Mouse (Mus musculus): Measurements from ENCODE around the gene Gabpb1. TPM values are rescaled to one million over a fixed set of nuclear protein-coding genes. Genes with fewer than 3 reads are reported as not detected.
"Not testable (repeated sequence)": the region's sequence is repeated elsewhere in the genome, so short reads cannot be mapped to it uniquely, and the experiment has no call there.

Gene Gabpb1
- total RNA-seq, 2 experiments from 2014 or later: 15.4 to 19.6 TPM

DNA sequence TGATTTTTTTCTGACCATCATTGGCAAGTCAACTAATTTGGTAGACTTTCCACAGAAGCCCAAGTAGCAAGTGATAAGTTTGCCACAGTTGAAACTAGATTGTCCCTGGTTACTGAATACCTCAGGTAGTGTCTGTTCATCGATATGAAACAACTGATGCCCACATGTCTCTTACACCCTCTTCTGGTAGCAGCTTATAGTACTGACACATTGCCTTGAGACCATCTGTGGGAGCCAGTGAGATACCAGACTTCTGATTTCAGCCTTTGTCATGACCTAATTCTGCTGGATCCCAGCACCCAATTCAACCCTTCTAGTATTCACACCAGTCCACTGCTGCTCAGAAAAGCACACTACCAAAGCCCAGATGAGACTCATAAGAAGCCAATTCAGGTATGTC lies 31.4 kb downstream of the Gabpb1 start:
- no peak for DNase-seq (ENCODE audit: low spot score in 2 of 2)

DNA sequence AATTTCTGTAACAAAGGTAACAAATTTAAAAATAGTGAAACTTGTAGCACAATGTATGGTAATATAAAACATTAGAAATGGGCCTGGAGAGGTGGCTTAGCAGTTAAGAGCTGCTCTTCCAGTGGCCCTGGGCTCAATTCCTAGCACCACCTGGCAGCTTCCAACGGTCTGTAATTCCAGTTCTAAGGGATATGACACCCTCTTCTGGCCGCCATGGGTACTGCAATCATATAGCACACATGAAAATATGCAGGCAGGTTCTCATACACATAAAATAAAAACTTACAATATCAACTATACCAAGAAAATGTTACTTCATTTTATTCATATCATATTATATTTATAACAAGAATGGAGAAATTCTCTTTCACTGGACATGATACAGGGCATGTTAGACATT lies 35.8 kb downstream of the Gabpb1 start:
- DNase-seq (ENCODE audit: low spot score in 2 of 2): no peak

DNA sequence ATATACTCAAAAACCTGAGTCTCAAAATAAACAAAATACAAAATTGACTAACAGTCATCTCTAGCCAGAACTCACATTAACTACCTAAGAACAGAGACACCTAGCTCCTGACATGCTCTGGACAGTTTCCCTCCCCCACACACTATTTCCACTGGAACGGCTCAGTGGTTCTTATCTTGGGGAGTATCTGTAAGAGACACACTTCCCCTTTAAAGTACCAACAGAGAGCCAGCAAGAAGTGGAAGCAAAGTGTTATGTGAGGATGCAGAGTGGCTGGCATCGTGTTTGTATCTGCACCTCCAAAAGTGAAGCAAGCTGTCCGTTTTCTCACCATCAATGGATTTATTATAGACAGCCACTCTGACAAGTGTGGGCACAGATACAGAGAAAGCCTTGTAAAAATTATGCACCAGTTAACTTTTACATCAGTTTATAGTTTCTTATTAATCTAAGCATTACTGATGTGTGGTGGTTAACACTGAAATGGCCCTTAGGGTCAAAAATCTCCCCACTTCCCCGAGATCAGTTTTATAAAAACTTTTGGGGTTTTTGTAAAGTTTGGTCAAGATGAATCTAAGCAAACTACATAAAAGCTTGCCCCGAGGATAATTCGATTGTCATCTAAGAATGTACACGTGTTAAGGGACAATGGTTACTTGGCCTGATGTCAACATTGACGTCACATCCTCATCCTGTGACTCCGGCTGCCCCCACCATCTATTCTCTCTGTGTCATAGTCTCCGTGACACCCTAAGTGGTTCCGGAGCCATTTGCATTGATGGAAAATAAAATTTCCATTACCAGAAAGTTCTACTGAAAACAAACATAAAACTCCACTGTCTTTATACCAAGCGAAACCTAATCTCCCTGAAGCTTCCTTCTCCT lies 40.0 kb downstream of the Gabpb1 start:
- no peak for DNase-seq (ENCODE audit: low spot score in 2 of 2)

DNA sequence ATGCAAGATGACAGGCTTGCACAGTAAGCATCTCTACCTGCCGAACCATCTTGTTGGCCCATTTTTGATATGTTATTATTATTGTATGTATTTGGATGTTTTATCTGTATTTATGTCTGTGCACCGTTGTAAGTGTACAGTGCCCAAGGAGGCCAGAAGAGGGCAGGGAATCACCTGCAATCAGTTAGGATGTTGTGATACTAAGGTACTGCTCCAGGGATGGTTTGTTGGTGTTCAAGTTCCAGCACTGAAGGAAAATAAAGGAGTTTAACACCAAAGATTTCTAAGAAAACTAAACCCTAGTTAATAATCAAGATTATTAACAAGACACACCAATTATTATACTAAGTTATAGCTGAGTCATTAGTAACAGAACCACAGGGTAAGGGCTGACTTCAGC lies 43.0 kb downstream of the Gabpb1 start:
- DNase-seq (ENCODE audit: low spot score in 2 of 2): no peak

DNA sequence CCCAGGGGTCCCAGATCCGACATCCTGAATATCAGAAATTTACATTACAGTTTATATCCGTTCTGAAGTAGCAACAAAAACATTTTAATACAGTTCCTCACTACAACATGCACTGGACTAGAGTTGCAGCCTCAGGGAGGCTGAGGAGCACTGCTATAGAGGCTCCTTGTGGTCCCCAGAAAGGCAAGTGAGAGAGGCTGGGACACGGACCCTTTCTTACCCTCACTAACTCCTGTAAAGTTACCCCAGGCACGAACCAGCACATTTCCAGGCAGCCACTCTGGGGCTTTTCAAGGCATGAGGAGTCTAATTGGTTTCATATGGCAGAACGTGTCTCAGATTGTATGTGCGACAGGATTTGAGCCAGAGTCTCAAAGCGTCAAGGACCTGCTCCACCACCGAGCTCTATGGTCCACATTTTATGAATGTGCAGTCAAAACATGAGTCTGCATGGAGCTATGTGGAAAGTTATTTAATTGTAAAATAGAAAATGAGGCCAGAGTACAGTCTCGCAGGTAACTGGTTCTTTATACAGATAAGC lies 47.6 kb downstream of the Gabpb1 start:
- no peak for DNase-seq (ENCODE audit: low spot score in 2 of 2)

DNA sequence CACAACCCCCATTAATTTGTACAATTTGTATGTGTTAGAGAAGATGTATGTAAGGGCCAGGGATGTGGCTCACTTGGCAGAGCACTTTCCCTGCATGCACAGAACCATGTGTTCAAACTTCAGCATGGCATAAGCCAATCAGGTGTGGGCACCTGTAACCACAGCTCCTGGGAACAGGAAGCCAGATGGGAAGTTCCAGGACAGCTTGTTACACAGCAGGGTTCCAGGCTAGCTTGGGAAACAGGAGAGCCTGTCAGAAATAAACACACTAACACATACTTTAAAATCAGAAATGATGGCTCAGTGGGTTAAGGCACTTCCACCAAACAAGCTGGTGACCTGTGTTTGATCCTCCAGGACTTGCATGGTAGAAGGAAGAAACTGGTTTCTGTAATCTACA lies 53.0 kb downstream of the Gabpb1 start:
- DNase-seq (ENCODE audit: low spot score in 2 of 2): no peak

DNA sequence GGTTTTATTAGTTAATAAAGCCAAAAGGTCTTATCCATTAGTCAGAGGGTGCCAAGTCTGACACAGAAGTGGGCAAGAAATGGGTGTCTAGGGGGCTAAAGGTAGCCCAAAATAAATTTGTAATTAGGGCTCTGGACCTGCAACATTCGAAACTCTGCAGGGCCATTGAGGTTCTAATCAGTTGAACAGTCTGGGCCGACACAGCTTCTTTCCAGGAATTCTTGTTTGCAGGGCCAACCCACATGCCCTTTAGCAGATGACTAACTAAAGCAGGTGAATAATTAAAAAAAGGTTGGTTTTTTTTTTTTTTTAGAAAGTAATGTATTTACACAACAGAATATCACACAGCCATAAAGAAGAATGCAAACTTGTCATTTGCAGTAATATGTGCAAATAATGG lies 53.7 kb downstream of the Gabpb1 start:
- DNase-seq (ENCODE audit: low spot score in 2 of 2): no peak

DNA sequence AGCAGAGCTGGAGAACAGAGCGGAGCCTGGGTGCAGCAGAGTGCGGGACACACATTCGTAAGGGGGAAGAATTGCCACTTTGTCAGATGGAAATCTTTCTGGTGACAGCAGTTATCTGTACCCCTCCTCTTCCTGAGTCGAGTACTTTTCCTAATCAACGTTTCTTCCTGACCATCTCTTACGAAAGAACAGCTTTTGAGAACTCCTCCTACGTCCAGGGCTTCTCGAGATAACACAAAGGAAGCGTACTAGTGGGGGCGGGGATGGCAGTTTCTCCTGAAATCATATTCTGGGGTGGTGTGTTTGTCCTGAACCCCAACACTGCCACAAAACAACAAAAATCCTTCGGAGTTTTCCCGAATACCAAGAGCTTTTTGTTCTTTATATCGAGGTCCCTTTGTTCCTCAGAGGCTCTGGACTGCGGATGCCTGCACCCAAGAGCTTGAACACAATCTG lies 56.9 kb downstream of the Gabpb1 start, which contains the start of gene Hdc:
Gene Hdc (minus strand): TSS at position 51 of the 456 bp plus-strand sequence.
- no peak for DNase-seq (ENCODE audit: low spot score in 2 of 2)

DNA sequence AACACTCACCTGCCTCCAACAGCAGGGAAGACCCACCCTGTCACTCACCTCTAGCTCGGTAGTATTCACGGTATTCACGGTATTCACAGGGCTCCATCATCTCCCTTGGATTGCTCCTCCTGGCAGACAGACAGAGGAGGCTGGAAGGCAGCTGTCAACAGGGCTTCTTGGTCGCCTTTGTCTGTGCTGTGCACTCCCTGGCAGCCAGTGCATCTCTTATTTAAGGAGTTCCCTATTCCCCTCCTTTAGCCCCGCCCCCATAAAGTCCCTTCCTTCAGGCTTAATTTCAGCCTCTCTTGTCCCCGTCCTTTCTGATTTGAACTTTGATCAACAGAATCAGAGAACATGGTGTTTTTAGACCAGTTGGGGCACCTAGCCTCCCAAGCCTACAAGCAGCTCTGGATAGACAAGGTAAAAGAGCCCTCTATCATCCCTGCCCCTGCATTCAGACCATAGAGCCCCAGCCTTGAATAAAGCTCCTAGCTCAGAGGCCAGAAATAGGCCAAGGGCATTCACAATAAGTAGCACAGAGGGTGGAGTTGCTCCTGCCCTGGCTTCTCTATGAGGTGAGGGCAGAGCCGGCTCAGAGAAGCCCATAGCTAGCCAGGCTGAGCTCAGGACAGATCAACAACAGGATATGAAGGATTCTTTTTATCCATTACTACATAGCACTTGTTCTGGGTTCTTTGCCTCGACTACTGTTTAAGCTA lies 57.5 kb downstream of the Gabpb1 start:
- DNase-seq (ENCODE audit: low spot score in 2 of 2): no peak

DNA sequence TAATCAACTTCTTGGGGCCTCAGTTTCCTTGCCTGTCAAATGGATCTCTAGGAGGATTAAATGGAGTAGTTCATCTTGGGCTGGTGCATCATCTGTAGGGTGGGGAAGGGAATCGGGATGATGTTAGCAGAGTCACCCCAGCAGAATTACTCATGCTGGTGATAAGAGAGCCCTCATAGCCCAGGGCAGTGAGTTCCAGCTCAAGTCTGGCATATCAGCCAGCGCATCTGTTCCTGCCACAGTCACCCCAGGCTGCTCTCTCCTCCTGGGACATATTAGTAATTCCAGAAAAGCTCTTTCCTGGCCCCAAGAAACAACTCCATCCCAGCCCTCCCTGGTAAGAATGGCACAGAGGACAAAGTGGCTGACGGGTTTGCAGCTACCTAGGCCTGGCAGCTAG lies 60.8 kb downstream of the Gabpb1 start:
- no peak for DNase-seq (ENCODE audit: low spot score in 2 of 2)

DNA sequence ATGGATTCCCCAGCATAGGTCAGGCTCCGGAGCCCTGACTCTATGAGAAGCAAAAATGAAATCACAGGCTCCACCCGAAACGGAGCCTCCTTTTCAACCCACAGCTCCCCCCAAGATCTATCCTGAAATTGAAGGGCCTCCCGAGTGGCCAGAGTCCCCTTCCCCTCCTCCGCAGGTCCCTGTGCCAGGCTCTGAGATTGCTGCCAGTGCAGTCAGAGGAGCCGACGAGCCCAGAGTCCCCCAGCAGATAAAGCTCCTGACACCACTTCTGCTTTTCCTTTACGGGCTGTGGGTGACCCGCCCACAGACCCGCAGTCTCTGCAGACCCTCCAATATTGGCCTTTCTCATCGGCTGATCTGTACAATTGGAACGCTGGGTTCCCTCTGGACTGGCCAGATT lies 66.5 kb downstream of the Gabpb1 start:
- not testable (repeated sequence) for DNase-seq (ENCODE audit: low spot score in 2 of 2)

DNA sequence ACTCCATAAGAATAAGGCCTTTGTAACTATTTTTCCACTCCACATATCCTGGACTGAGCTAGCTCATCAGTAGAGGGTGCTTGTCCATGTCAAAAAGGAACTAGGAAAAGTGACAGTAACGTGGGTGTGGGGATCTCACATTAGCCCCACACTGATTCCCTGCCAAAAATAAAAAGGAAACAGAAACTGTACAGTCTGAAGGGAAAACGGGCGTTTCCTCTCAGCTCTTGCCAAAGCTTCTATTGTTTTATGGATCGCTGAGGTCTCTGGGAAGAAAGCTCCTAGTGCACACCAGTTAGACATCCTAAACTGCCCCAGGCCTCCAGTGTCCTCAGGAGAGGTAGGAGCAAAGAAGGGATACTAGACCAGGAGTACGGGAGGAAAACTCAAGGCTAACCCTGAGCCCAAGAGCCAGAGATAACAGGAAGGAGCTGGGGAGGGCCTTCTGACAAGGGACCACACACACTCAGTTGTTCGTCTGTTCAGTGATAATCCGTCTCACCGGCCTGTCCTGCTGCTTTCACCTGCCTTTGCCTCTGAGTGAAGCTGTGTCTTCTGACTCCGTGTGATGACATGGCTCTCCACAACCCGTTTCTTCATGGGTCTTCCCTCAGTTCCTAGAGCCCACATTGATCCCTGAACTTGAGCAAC lies 68.5 kb downstream of the Gabpb1 start:
- no peak for DNase-seq (ENCODE audit: low spot score in 2 of 2)

DNA sequence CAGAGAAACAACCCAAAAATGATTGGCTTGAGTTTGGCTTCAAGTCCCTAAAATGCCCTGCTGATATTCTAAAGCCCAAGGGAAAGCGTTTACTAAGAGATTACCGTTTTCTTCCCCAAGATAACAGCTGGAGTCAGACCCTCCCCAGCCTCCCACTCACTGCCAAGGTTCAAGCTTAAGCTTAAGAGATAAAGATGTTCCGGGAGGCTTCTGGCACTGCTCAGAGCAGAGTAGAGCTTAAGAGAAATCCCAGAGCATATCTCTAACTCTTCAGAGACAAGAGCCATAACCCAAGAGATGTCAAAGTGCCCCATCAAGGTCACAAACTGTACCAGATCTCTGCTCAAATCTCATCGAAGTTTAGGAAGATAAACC lies 69.5 kb downstream of the Gabpb1 start:
- DNase-seq (ENCODE audit: low spot score in 2 of 2): no peak

DNA sequence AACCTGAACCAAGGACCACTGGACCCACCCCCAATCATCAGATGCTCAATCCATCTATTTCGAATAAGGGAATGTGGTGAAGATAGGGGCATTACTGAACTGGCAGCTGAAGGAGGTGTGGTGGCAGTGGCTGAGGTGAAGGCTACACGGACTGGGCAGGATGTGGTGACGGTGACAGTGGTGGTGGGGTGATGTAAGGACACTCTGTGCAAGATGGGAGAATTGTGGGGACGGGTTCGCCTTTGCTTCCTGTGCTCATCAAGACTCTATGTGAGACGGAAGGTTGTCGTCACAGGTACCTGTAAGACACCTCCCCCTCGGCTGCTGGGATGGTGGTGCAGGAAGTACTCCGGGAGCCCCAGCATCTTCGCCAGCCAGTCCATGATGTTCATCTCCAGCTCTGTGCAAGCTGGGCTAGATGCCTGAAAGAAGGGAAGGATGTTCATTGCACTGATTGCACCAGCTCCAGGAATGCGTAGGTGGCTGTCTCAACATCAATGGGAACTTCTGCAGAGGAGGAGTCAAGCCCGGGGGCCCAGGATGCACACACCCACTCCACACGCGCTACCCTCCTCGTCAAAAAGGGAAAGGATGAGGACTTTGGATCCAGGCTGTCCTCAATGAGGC lies 70.0 kb downstream of the Gabpb1 start:
- DNase-seq (ENCODE audit: low spot score in 2 of 2): no peak

DNA sequence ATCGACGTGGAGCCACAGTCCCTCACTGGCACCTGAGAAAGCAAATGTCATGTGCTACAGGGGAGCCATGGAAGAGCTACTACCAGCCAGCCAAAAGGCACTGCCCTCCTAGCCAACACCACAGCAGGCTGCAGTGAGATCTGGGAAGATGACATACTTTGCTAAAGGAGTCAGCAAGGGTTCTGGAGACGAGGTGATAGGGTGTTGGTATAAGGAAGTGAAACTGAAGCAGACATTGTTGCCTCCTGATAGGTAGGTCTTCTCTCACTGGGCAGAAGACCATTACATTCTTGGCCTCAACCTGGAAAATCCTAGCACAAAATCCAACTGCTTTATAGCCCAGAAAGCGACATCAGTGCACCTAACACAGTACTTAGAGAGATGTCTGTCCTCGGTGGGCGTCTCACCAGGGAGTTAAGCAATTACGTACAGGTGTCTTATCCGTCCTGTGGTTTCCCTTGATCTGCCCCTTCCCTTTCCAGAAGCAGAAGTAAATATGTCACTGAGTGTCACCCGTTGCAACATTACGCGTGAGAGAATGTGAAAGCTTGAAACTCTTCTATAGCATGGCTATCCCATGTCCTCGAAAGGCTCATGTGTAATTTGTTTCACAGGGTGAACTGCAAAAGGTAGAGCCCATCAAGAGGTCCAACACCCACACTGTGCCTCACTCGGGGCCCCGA lies 74.1 kb downstream of the Gabpb1 start:
- DNase-seq (ENCODE audit: low spot score in 2 of 2): no peak

DNA sequence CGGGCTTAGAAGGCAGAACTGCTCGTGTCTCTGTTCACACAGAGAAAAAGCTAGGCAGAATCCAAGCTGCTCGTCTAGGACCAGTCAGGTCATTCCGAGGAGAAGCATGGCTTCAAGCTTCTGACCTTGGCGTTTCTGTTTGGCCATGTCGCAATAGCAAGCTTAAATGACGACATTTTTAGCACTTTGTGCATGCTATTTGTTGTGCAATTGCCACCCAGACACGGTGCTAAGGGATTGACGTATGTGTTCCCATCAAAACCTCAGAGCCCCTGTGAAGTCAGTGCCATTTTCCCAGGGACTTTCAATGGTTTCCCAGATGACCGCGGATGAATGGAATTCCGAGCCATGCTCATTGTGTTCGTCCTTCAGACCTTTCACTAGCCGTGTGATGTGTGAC lies 75.6 kb downstream of the Gabpb1 start:
- no peak for DNase-seq (ENCODE audit: low spot score in 2 of 2)

DNA sequence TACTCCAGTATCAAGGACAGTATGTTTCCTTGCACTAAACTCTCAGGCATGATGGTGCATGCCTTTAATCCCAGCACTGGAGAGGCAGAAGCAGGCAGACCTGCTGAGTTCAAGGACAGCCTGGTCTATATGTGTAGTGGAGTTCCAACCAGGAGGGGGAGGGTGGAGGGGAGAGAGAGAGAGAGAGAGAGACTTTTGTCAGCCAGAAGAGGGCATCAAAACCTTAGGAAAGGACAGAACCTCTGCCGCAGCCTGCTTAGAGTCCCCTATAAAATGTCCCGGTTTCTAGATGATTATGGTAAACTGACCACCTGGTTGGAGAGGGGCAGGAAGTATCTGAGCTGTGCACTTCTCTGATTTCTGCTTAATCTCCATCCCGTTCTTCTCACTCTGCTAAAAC lies 77.1 kb downstream of the Gabpb1 start:
- peak in 1 of 2 experiments; percentile 37 for DNase-seq (ENCODE audit: low spot score in 2 of 2)

DNA sequence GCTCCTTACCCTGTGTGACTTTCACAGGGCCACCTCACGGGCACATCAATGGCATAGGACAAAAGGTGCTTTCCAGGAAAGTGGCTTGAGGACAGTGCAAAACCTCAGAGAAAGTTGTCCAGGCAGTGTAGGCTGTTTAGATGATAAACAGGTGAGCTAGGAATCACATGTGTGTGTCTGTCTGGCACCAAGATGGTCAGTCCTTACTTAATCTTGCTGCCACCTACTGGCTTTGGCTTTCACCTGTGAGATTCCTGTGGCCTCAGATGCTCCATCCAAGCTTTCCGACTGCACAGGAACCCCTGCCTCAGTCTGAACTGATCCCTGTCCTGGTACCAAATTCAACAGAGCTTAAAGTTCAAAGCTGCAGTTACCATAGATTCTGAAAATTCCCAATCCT lies 77.8 kb downstream of the Gabpb1 start:
- no peak for DNase-seq (ENCODE audit: low spot score in 2 of 2)

DNA sequence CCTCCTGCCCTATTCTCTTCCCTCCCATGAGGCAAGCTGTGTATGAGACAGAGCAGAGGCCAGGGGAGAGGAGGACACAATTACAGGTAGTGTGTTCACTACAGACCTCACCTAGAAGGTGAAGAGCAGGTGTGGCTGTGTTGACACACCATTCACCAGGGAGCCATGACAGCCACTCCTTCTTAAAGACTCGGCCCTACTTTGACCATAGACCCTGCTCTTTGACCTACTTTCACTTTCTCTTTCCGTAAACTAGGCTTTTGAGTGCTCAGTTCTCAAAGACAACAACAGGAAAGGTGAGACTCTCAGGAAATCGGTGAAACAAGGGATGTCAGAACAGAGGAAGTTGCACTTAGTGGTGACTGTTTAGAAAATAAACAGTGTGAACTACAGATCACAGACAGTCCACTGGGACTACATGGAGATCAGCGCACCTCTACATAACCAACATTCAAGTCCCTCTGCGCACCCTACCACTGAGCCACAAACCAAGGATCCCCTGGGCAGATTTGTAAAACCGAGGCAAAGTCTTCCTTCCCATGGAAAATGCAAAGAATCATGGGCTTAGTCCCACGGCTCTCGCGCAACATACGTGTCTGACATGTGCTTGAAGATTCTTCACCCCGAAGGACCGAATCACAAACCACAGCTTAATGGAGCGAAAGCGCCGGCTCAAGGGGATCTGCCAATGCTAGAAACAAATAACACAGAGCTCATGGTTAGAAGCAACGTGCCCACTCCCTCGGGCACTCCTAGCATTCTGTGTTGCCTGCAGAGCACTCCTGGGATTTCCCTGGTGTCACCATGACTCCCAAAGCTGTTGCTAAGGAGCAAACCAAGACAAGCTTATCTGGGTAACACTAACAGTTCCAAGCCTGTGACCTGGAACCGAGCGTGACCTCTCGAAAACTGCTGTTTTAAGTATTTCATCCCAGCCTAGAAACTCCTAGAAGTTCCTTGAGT lies 78.6 kb downstream of the Gabpb1 start:
- DNase-seq (ENCODE audit: low spot score in 2 of 2): peak in 1 of 2 experiments; percentile 43

Measured in layer of hippocampus, adult 18-20 months (tissue).